Mouse (Mus musculus): ENCODE data around the gene Gm20388. TPM values are rescaled to one million over a fixed set of nuclear protein-coding genes. Genes with fewer than 3 reads are reported as not detected.
"Not testable (repeated sequence)": the region's sequence is repeated elsewhere in the genome, so short reads cannot be mapped to it uniquely, and the experiment has no call there.

Gene Gm20388
- polyA plus RNA-seq, 1 experiment from 2014 or later, result not detected

DNA sequence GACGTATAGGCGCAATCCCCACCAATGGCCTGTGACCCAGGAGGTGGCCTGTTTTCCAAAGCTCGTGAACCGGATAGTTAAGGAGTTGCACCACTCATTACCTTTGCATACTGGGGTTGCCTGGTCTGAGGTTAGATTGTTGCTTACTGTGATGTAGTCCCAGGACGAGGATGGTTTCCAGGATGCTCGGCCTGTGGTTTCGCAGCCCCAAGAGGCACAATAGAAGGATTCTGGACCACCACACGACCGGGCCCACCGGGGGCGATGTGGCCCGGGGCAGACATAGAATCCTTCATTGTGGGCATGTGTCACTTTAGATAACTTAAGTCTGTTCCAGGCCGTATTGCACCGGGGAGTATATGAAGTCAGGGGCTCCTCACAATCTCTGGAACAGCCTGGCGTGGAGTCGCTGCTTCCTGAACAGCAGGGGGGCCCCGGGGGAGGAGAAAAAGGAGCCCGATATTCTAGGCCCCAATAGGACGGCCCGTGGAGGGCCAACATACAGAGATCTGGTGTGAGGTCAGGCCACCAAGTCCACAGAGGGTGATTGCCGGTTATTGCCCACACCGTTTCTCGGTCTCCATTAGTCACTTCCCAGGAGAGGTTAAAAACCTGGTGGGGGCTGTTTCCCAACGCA lies 3517.1 kb downstream of the Gm20388 start:
- Histone ChIP-seq H3K36me3 (ENCODE audit: control insufficient read depth, insufficient read depth, low read length) (no peaks in the 10 kb centered on the region), H3K9ac (ENCODE audit: low read length) (no peak overlapping the region), H3K27me3 (ENCODE audit: control insufficient read depth, insufficient read depth, low read length) (no peaks in the 10 kb centered on the region), H3K4me3 (ENCODE audit: control insufficient read depth in 1 of 2, insufficient read depth in 1 of 2, low read depth in 1 of 2, low read length in 2 of 2) (no peak overlapping the region), H3K4me1 (ENCODE audit: control insufficient read depth in 2 of 2, insufficient read depth in 2 of 2, low read length in 2 of 2) (no peaks in the 10 kb centered on the region), H3K9me3 (ENCODE audit: control insufficient read depth, low read length) (peaks cover 53% of the 10 kb centered on the region), H3K27ac (replicated peaks in 1 of 2; ENCODE audit: control insufficient read depth in 1 of 2, insufficient read depth in 1 of 2, low read depth in 2 of 2, low read length in 2 of 2) (no peak overlapping the region), H3K4me2 (ENCODE audit: low read length) (no peak overlapping the region)
- no peak for ATAC-seq (ENCODE audit: insufficient number of reproducible peaks, insufficient read depth, low FRiP score, low read depth)
- 93% methylated on average over 24 of the region's 24 CpGs for WGBS

DNA sequence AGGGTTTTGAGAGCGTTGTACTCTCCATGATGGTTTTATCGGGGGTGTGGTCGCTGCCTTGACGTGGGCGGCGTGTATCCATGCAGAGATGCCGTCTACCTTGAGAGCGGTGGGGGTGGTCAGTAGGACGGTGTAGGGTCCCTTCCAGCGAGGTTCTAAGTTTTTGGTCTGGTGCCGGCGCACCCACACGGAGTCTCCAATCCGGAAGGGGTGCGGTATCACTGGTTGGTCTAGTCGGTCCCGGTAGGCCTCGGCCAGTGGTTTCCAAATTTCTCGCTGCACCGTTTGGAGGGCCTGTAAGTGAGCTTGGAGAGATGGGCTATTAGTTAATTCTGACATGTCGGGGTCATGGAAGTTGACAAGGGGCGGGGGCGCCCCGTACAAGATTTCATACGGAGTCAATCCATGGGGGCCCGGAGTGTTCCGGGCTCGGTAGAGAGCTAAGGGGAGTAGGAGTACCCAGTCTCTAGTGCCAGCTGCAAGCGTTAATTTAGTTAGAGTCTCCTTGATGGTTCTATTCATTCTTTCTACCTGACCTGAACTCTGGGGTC lies 3517.8 kb downstream of the Gm20388 start:
- Histone ChIP-seq H3K9ac (ENCODE audit: low read length) (no peak overlapping the region), H3K36me3 (ENCODE audit: control insufficient read depth, insufficient read depth, low read length) (no peaks in the 10 kb centered on the region), H3K9me3 (ENCODE audit: control insufficient read depth, low read length) (peaks cover 57% of the 10 kb centered on the region), H3K4me2 (ENCODE audit: low read length) (no peak overlapping the region), H3K27me3 (ENCODE audit: control insufficient read depth, insufficient read depth, low read length) (no peaks in the 10 kb centered on the region), H3K4me3 (ENCODE audit: control insufficient read depth in 1 of 2, insufficient read depth in 1 of 2, low read depth in 1 of 2, low read length in 2 of 2) (no peak overlapping the region), H3K27ac (replicated peaks in 1 of 2; ENCODE audit: control insufficient read depth in 1 of 2, insufficient read depth in 1 of 2, low read depth in 2 of 2, low read length in 2 of 2) (no peak overlapping the region), H3K4me1 (ENCODE audit: control insufficient read depth in 2 of 2, insufficient read depth in 2 of 2, low read length in 2 of 2) (no peaks in the 10 kb centered on the region)
- WGBS, result 95% methylated on average over 29 of the region's 29 CpGs
- no peak for ATAC-seq (ENCODE audit: insufficient number of reproducible peaks, insufficient read depth, low FRiP score, low read depth)

DNA sequence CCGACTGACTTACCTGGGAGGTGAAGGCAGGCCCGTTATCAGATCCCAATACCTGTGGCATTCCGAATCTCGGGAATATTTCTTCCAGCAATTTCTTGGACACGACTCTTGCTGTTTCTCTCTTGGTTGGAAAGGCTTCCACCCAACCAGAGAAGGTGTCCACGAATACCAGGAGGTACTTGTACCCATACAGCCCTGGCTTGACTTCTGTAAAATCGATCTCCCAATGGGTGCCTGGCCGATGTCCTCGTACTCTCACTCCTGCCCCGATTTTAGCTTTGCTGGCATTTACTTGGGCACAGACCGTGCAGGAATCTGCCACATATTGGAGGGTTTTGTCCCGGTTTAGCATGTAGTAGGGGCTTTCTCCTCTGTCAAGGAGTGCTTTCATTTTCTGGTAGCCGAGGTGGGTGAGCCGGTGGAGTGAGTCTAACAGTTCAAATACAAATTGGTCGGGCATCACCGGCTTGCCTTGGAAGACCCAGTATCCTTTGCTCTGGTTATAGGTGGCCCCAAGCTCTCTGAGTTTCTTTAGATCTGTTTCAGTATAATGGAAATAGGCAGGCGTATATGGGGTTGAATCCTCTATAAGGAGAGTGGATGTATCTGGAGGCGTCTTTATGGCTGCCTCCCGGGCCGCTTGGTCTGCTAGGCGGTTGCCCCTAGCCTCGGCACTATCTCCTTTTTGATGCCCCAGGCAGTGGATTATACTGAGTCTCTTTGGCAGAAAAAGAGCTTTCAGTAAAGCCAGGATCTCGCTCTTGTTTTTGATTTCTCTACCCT lies 3518.5 kb downstream of the Gm20388 start:
- H3K36me3 ChIP-seq (ENCODE audit: control insufficient read depth, insufficient read depth, low read length), result no peaks in the 10 kb centered on the region
- peaks cover 57% of the 10 kb centered on the region for H3K9me3 ChIP-seq (ENCODE audit: control insufficient read depth, low read length)
- no peak overlapping the region for H3K9ac ChIP-seq (ENCODE audit: low read length)
- no peak for ATAC-seq (ENCODE audit: insufficient number of reproducible peaks, insufficient read depth, low FRiP score, low read depth)
- no peak overlapping the region for H3K4me2 ChIP-seq (ENCODE audit: low read length)
- no peaks in the 10 kb centered on the region for H3K27me3 ChIP-seq (ENCODE audit: control insufficient read depth, insufficient read depth, low read length)
- H3K4me3 ChIP-seq (ENCODE audit: control insufficient read depth in 1 of 2, insufficient read depth in 1 of 2, low read depth in 1 of 2, low read length in 2 of 2), result no peak overlapping the region
- no peak overlapping the region for H3K27ac ChIP-seq (replicated peaks in 1 of 2; ENCODE audit: control insufficient read depth in 1 of 2, insufficient read depth in 1 of 2, low read depth in 2 of 2, low read length in 2 of 2)
- H3K4me1 ChIP-seq (ENCODE audit: control insufficient read depth in 2 of 2, insufficient read depth in 2 of 2, low read length in 2 of 2), result no peaks in the 10 kb centered on the region
- 89% methylated on average over 23 of the region's 23 CpGs for WGBS

DNA sequence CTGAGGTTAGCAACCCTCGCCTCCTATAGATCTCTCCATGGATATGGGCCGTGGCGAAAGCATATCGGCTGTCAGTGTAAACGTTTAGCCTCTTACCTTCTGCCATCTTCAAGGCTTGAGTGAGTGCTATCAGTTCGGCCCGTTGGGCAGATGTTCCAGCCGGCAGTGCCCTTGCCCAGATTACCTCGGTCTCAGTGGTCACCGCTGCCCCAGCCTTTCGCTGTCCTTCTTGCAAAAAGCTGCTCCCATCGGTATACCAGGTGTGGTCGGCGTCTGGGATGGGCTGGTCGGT lies 3519.0 kb downstream of the Gm20388 start:
- not testable (repeated sequence) for H3K27me3 ChIP-seq (ENCODE audit: control insufficient read depth, insufficient read depth, low read length); H3K4me1 ChIP-seq (ENCODE audit: control insufficient read depth in 2 of 2, insufficient read depth in 2 of 2, low read length in 2 of 2); H3K9ac ChIP-seq (ENCODE audit: low read length); H3K36me3 ChIP-seq (ENCODE audit: control insufficient read depth, insufficient read depth, low read length); H3K4me2 ChIP-seq (ENCODE audit: low read length); ATAC-seq (ENCODE audit: insufficient number of reproducible peaks, insufficient read depth, low FRiP score, low read depth); H3K27ac ChIP-seq (replicated peaks in 1 of 2; ENCODE audit: control insufficient read depth in 1 of 2, insufficient read depth in 1 of 2, low read depth in 2 of 2, low read length in 2 of 2); H3K4me3 ChIP-seq (ENCODE audit: control insufficient read depth in 1 of 2, insufficient read depth in 1 of 2, low read depth in 1 of 2, low read length in 2 of 2)
- WGBS, result 93% methylated on average over 15 of the region's 15 CpGs
- peaks cover 60% of the 10 kb centered on the region for H3K9me3 ChIP-seq (ENCODE audit: control insufficient read depth, low read length)

DNA sequence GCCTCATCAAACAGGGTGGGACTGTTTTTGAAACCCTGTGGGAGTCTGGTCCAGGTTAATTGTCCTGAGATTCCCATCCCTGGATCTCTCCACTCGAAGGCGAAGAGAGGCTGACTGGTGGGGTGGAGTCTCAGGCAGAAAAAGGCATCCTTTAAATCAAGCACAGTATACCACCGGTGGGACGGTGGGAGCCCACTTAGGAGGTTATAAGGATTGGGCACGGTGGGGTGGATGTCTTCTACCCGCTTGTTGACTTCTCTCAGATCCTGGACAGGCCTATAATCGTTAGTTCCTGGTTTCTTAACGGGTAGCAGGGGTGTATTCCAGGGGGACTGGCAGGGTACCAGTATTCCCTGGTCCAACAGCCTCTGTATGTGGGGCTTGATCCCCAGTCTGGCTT lies 3520.3 kb downstream of the Gm20388 start:
- ATAC-seq (ENCODE audit: insufficient number of reproducible peaks, insufficient read depth, low FRiP score, low read depth); H3K27me3 ChIP-seq (ENCODE audit: control insufficient read depth, insufficient read depth, low read length); H3K27ac ChIP-seq (replicated peaks in 1 of 2; ENCODE audit: control insufficient read depth in 1 of 2, insufficient read depth in 1 of 2, low read depth in 2 of 2, low read length in 2 of 2); H3K9ac ChIP-seq (ENCODE audit: low read length); H3K4me1 ChIP-seq (ENCODE audit: control insufficient read depth in 2 of 2, insufficient read depth in 2 of 2, low read length in 2 of 2); H3K36me3 ChIP-seq (ENCODE audit: control insufficient read depth, insufficient read depth, low read length); H3K4me3 ChIP-seq (ENCODE audit: control insufficient read depth in 1 of 2, insufficient read depth in 1 of 2, low read depth in 1 of 2, low read length in 2 of 2); H3K4me2 ChIP-seq (ENCODE audit: low read length): not testable (repeated sequence)
- H3K9me3 ChIP-seq (ENCODE audit: control insufficient read depth, low read length), result peaks cover 62% of the 10 kb centered on the region
- 76% methylated on average over 8 of the region's 8 CpGs for WGBS

DNA sequence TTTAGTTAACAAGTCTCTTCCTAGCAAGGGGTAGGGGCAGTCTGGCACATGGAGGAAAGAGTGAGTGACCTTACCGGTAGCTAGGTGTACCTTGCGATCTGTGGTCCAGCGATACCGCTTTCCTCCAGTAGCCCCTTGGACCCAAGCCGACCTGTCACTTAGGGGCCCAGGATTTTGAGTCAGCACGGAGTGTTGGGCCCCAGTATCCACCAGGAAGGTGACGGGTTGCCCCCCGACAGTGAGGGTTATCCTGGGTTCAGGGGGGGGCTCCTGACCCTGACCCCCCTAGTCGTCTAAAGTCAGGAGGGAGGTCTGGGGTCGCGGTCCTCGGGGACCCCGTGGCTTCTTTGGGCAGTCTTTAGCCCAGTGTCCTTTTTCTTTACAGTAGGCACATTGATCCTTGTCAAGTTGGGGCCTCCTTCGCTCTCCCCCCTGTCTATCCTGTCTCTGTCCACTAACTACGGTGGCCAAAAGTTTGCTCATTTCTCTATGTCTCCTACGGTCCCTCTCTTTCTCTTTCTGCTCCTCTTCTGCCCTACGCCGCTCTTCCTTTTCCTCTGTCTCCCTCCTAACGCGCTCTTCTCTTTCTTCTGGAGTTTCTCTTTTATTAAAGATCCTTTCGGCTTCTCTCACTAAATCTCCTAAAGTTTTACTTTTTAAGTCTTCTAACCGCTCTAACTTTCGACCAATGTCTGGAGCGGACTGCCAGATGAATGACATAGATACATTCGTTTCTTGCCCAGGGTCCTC lies 3521.2 kb downstream of the Gm20388 start:
- no peak overlapping the region for H3K9ac ChIP-seq (ENCODE audit: low read length)
- H3K27me3 ChIP-seq (ENCODE audit: control insufficient read depth, insufficient read depth, low read length), result no peaks in the 10 kb centered on the region
- 93% methylated on average over 25 of the region's 25 CpGs for WGBS
- H3K4me2 ChIP-seq (ENCODE audit: low read length), result no peak overlapping the region
- ATAC-seq (ENCODE audit: insufficient number of reproducible peaks, insufficient read depth, low FRiP score, low read depth), result no peak
- H3K4me3 ChIP-seq (ENCODE audit: control insufficient read depth in 1 of 2, insufficient read depth in 1 of 2, low read depth in 1 of 2, low read length in 2 of 2), result no peak overlapping the region
- H3K27ac ChIP-seq (replicated peaks in 1 of 2; ENCODE audit: control insufficient read depth in 1 of 2, insufficient read depth in 1 of 2, low read depth in 2 of 2, low read length in 2 of 2), result no peak overlapping the region
- H3K9me3 ChIP-seq (ENCODE audit: control insufficient read depth, low read length), result peaks cover 57% of the 10 kb centered on the region
- no peaks in the 10 kb centered on the region for H3K36me3 ChIP-seq (ENCODE audit: control insufficient read depth, insufficient read depth, low read length)
- no peaks in the 10 kb centered on the region for H3K4me1 ChIP-seq (ENCODE audit: control insufficient read depth in 2 of 2, insufficient read depth in 2 of 2, low read length in 2 of 2)

DNA sequence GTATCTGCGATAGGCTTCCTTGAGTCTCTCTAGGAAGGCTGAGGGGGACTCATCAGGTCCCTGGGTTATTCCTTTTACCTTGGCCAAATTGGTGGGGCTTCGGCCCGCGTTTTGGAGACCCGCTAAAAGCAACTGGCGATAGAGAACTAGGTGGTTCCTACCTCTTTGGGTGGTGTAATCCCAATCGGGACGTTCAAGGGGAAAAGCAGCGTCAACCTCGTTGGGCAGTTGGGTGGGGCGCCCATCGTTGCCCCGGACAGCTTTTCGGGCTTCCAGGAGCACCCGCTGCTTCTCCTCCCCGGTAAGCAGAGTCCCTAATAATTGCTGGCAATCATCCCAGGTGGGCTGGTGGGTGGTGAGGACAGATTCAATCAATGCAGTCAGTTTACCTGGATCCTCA lies 3521.7 kb downstream of the Gm20388 start:
- H3K27ac ChIP-seq (replicated peaks in 1 of 2; ENCODE audit: control insufficient read depth in 1 of 2, insufficient read depth in 1 of 2, low read depth in 2 of 2, low read length in 2 of 2), result no peak overlapping the region
- no peak overlapping the region for H3K4me2 ChIP-seq (ENCODE audit: low read length)
- H3K4me3 ChIP-seq (ENCODE audit: control insufficient read depth in 1 of 2, insufficient read depth in 1 of 2, low read depth in 1 of 2, low read length in 2 of 2), result no peak overlapping the region
- no peaks in the 10 kb centered on the region for H3K36me3 ChIP-seq (ENCODE audit: control insufficient read depth, insufficient read depth, low read length)
- peaks cover 51% of the 10 kb centered on the region for H3K9me3 ChIP-seq (ENCODE audit: control insufficient read depth, low read length)
- no peaks in the 10 kb centered on the region for H3K4me1 ChIP-seq (ENCODE audit: control insufficient read depth in 2 of 2, insufficient read depth in 2 of 2, low read length in 2 of 2)
- H3K9ac ChIP-seq (ENCODE audit: low read length), result no peak overlapping the region
- no peaks in the 10 kb centered on the region for H3K27me3 ChIP-seq (ENCODE audit: control insufficient read depth, insufficient read depth, low read length)
- 91% methylated on average over 16 of the region's 16 CpGs for WGBS
- no peak for ATAC-seq (ENCODE audit: insufficient number of reproducible peaks, insufficient read depth, low FRiP score, low read depth)

Data from heart, embryonic 14.5 days (tissue).